Mouse (Mus musculus) WW6 (cell line): ENCODE results near the gene Usp33.

ENCODE experiments used
- DNase-seq: peaks from one replicate; pipeline ENCODE4 v3.0.0-alpha.2; 2013; ENCODE audit warnings: low read depth, low spot score

Usp33 gene

DNA sequence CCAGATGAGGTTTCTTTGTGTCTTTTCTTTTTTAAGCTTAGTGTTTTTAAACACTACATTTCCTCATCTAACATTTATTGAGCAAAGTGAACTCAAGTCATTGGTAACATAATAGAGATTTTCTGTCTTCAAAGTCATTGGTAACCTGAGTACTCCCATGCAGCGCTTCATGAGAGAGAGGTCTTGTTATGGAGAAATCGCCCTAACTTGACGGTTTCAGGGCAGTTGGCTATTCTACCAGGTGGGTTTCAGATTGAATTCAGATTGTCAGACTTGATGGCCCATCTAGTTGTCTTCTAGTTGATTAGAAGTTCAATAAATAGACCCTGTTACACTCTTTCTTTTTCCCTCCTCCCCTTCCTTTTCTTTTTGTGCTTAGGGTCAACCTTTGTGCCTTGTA is 54.6 kb downstream of the Usp33 start:
- no peak for DNase-seq

- no peak for DNase-seq
These were observed 55.8 kb downstream of the Usp33 start for GRCm38 (mm10) chr3:152401964-152402670.

DNA sequence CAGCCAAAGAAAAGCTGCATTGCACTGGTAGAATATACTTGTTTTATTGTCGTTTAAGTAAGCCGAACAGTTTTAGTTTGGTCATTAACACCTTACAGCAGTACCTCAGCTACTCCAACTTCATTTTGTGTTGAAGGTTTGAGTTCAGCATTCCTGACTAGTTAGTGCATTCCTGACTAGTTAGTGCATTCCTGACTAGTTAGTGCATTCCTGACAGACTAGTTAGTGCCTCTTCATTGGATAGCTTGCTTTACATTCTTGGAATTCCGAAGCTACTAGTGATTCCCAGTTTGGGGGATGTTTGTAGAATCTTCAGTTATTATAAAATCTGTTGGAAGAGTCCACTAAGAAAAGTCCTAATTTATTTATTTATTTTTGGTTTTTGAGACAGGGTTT is 56.4 kb downstream of the Usp33 start:
- DNase-seq, result no peak

- DNase-seq, result no peak
These were observed 57.5 kb downstream of the Usp33 start for GRCm38 (mm10) chr3:152403827-152404226.

DNA sequence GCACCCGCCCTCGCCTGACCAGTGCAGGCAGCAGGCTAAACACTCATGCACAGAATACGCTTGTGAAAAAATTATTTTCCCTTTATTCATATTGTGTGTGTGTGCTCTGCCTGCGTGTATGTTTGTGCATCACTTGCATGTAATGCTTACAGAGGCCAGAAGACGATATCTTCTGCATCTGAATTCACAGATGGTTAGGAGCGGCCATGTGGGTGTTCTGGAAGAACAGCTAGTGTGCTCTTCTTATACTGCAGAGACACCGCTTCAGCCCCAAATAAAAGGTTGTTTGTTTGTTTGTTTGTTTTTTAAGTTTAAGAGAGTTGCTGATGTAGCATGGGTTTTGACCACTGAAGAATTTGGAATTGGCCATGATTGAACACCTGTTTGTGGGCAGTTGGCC is 59.1 kb downstream of the Usp33 start:
- no peak for DNase-seq

DNA sequence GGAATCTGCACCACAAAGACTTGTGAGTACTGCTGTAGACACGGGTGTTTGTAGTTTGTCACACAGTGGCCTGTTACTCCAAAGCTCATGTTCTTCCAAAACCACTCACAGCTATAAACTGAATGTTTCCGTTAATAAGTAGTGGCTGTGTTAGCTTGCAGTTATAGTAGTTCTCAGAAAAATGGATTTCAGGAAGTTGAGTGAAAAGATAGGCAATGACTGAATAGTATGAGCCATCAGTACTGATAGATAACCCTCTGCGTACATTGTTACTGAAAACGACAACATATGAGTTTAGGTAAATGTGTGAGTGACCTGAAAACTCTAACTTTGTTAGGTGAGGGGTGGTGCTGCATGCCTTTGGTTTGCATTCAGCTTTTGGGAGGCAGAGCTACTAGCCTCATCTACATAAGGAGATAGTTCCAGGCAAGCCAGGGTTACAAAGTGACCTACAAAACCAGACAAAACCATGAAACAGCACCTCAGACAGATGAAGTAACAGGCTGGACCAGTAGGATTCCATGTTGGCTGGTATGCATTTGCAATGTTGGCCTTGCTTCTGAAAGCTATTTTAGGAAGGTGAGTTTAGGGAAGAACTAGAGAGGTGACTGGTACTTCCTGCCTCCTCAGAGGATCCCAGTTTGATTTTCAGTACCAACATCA is 59.8 kb downstream of the Usp33 start:
- DNase-seq, result no peak

- no peak for DNase-seq
These were observed 64.8 kb downstream of the Usp33 start for GRCm38 (mm10) chr3:152410980-152411551.

- DNase-seq, result no peak
These were observed 66.1 kb downstream of the Usp33 start for GRCm38 (mm10) chr3:152412362-152412761.

DNA sequence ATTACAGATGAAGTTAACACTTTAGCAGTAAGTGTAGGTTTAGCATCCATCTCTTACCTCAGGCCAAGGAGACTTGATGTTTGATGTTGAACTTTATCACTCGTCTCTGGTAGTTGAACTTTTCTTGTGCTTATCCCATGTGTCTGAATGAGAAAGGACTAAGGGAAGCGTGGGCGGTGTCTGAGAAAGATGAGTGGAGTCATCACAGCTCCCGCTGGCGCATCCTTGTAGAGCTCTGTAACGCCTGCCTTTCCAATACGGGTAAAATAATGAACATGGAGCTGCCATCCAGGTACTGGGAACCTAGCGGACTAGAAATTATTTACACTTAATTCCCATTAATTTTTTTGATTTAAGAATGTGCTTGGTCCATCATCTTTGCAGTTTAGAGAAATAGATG is 82.6 kb downstream of the Usp33 start:
- no peak for DNase-seq

DNA sequence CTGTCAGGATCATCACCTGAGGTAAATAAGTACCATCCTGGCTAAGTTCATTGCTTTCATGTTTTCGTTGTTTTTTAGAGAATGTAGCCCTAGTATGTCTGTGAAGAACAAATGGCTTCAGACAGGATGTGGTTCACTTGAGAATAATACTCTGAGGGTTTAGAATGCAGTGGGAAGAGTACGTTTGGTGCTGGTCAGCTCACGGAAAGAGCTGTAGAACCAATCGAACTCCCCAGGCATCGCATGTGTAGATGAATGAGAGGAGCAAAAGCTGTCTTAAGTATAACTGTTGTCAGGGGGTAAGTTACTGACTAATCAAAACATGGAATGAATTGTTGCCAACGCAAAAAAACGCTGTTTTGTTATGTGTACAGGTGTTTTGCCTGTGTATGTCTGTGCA is 86.4 kb downstream of the Usp33 start:
- DNase-seq, result no peak

GRCm38 (mm10) chr3:152435590-152435989 is 89.3 kb downstream of the Usp33 start:
- no peak for DNase-seq

GRCm38 (mm10) chr3:152438068-152438467 is 91.8 kb downstream of the Usp33 start:
- DNase-seq, result no peak

GRCm38 (mm10) chr3:152442795-152443194 is 96.5 kb downstream of the Usp33 start:
- no peak for DNase-seq
